Mouse (Mus musculus) heart, adult 8-10 months (tissue): ENCODE data around the gene Repin1. TPM values are rescaled to one million over a fixed set of nuclear protein-coding genes. Genes with fewer than 3 reads are reported as not detected.

ENCODE experiments used
- DNase-seq: peaks from one replicate; pipeline ENCODE4 v3.0.0; 2022; ENCODE audit warnings: low spot score
- total RNA-seq, 4 experiments: library from RNA; stranded (reverse); gene quantifications; 2 replicates each; pipeline ENCODE4 v1.2.4; 2022

The Repin1 gene
- 10 to 100 TPM; 35.5 to 40.9 (median 36.3) TPM for total RNA-seq

DNA sequence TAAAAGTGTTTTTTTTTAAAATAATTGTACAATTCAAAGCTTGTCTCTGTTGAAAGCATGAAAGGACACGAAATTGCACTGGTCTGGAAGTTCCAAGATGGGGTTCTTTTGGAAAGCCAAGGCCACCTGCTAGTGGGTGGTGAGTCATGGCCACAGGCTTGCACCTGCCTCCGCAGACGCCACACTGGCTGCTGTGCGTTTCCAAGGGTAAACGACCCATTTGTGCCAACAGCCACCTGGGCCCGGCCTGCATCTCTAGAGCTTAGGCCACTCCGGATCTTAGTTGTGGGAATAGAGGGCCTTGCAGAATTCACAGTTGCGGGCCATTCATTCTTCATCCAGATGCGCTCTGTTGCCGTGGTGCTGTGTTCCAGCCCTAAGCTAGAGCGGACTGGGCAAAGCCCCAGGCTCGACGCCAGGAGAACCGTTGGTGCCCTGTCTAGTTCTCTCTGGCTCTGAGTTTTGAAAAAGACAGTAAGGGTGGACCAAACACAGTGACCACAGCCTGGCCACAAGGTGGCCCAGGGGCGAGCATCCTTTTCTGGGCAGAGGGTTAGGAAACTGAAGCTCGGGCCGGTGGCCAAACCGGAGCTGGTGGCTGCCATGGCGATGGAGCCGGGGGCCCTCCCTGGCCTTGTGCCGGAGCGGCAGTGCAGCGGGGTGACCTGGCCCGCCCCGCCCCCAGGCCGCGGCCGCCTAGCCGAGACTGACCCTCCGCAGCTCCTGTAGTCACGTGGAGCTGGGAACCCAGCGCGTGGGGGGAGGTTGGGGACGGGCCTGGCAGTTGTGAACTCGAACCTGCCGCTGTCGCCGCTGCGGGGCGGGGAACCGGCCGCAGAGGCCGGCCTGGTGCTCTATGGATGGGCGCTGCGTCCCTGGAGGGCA, at the start of gene Repin1, which contains the start of gene Gm44965:
Repin1 (plus strand) TSS at position 726 of the 885 bp plus-strand sequence.
Gm44965 (plus strand) TSS at position 784 of the 885 bp plus-strand sequence.
- peak; percentile 93 for DNase-seq

DNA sequence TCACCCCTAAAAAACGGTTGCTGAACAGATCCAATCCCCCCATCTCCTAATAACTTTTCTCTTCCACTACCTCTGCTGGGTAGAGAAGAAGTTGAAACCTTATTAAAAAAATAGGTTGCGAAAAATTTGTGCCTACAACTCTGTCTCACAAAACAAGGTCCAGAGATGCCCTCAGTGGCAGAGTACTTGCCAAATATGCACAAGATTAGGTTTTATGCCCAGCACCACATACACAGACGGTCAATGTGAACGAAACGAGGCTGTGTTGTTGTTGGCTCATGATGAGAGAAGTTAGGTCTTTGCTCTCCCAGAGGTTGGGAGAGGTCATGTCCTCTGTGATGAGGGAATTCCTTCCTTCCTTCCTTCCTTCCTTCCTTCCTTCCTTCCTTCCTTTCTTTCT, 48.4 kb upstream of the Repin1 start:
- no peak for DNase-seq

DNA sequence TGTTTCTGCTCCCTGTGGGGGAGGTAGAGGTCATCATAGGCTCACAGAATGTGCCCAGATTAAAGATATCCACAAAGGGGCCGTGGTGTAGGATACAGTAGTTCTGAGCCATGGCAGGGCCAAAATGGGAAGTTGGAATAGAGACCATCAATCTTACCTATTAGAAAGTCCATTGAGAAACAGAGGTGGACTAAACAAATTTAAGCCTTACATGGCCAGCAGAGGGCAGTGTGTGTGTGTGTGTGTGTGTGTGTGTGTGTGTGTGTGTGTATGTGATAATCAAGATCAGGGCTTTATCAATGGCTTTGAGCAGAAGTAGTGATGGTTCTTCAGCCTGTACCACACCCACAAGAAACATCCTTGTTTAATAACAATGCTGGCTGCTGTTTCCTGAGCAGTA, 47.4 kb upstream of the Repin1 start:
- no peak for DNase-seq

DNA sequence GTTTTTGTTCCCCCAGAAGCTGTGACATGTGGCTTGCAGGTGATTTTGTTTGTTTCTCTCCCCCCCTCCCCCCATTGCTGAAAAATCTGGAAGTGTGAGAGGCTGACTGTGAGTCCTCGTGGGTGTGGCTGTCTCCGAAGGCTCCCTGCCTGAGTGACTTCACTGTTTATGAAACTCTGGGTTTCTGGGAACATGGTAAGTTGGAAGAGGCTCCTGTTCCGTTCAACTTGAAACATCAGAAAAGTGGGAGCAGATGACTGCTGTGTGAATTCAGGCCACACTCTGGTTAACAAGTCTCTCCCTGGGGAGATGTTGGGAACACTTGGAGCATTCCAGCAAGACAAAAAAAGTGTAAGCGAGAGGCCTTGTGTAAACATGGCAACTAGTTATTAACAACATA, 46.8 kb upstream of the Repin1 start:
- peak; percentile 52 for DNase-seq

DNA sequence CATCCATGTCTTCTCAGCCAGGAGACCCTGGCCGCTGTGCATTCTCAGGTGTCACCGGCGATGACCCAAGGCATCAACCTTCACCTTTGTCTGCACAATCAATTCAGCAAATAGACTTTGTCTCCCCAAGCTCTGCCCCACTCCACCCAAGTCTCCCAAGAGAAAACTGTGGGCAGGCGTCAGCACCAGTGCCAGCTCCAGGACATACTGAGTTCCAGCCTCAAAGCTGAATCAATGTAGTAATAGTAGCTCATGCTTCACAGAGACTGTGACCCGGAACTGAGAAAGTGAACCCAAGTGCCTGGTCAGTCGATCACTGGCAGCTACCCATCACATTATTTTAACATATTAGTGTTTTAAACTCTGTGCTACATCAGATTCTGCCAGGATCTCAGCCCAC, 45.4 kb upstream of the Repin1 start:
- no peak for DNase-seq

DNA sequence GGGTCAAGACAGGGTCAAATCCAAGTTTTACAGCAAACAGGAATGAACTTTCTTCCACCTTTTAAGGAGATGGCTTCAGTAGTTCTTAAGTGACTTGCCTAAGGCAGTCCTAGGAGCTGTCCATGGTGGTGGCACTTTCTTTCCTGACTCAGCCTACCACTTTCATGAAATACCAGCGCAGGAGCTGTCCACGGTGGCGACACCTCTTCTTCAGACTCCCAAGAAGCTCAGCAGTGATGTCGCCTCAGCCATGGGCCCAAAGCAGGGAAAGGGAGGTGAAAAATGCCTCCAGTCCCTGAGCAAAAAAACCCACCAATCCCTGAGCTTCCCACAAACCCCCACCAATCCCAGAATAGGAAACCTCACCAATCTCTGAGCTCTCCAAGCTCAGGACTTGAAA, 40.8 kb upstream of the Repin1 start:
- DNase-seq, result no peak

DNA sequence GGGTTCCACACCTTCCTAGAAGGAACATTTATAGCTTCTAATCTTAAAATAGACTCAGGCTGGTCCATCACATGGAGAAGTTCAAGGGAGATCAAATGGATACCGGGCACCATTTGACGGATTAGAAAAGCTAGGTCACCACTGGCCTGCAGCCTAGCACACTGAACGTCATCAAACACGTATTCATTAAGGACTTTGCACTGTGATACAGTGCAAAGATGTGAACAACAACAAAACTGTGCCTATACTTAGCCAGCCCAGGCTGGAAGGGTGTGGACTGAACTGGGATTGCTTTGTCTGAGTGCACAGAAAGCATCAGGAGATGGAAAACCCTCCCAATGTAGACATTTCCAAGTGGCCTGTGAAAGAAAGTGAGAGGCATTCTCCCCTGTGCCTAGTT, 39.9 kb upstream of the Repin1 start:
- no peak for DNase-seq

DNA sequence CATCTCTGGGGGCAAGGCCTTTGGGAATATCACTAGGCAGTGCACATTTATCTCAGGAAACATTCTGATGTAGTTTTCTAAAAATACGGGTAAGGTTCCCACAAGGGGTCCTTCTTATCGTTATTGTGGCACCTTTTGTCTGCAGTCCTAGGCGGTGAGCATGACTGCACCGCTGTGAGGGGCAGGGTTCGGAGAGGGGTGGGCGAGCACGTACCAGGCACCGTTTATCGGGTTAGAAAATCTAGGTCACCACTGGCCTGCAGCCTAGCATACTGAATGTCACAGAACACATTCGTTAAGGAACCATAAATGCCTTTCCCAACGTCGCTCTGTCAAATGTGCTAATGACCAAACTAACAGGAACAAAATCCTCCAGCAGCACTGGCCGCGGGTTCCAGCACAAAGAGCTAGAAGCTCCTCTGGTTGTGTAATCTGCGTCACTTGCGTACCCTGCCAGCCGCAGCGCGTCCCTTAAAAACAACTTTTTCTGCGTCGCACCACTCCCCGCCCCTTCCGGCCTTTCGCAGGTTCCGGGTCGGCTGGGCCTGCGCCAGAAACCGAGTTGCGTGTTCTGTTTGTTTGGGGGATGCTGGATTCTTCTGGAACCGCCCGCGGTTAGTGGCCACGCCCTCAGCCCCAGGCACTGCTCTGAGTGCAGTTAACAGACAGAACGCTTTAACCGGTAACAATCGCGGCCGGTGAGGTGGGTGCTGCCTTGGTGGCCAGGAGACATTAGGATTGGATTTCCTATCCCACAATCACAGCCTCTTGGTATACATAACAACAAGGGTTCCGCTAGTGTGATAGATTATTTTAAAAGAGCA, 39.2 kb upstream of the Repin1 start, which contains the start of gene Lrrc61:
Lrrc61 (plus strand) TSS at position 517 of the 824 bp plus-strand sequence.
- DNase-seq, result peak; percentile 99

DNA sequence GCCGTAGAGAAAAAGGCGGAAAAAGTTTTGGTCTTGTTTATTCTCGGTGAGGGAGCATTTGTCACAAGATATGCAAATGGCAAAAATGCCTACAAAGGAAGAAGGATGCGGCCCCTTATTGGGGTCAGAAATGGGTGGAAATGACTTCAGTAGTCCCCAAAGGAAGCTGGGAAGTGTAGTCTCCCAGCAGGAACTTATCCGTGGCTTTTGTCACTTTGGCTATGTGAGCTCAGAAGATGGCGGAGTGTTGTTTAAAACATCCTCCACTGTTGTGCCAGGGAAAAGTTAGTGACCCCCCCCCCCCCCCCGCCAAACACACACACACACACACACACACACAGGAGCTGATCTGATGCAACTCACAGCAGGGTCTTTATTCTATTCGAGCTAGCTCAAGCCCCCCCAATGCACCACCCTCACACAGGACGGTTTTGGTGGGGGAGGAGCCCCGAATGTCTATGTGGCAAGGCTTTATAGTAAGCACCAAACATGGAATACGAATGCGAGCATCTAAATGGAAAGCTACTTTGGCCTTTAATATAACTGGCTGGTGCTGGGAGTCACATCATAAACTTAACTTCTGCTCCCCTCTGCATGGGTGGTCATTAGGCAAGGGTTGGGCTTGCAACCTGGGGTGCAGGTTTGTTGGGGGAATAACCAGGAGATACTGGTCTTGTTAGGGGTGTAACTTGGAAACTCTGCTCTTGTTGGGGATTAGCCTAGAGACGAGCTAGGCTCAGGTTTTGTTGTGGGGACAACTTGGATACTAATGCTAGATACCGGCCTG, 38.4 kb upstream of the Repin1 start:
- DNase-seq, result peak; percentile 83

DNA sequence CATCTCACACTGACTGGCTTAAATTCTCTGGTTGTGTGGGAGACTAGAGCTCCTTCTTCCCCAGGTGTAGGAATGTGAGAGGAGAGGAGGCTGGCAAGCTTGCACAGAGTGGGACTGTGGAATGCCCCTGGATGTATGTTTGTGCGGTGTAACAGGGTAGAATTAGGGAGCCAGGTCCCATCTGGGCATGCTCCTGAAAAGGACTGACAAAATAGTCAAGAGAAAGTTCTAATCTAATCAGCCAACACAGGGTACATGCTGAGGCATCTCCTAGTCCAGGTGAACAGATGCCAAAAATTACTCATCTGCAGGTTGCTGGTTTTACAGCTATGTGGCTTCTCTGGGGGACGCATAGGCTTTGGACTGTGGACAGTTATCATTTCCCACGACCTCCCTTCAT, 37.7 kb upstream of the Repin1 start:
- DNase-seq, result no peak

DNA sequence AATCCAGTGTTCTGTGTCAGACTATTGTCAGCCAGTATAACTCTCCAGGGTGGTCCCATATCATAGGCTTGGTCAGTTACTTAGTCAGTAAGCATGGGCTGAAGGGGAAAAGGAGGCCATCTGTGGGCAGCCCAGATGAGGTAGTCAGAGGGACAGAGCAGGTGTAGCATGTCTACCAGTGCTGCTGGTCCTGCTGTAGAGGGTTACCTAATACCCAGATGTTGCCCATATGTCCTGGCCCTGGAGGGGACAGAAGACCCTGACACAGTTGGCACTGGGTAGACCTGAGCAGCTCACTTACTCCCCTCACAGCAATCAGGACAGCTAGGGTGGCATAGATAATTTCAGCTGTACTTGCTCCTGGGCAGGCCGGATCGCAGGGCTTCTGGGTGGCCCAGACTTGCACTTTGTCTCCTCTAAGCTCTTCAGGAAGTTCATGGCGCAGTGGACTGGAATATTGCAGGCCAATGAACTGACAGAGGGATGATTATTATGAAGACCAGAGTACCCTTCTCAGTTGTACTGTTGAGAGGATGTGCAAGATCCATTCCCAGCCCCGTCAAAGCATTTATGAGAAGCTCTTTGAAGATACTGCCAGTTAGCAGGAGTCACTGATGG, 27.9 kb upstream of the Repin1 start:
- DNase-seq, result no peak

DNA sequence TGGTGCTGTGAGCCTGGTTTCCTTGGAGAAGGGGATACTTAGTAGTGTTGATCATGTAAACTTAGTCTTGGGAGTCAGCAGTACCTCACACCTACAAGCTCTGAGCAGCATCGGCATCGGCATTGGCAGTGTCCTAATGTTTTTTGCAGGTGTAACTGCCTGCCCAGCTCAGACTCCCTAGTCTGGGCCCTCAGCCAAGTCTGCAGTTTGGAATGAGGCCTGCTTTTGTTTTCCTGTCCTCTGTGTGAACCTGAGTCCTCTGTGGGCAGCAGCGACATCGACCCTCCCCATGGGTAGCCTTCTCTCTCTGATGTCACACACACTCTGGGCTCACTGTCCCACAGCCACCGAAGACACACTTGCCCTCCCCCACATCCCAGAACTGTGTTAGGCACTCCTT, 27.4 kb upstream of the Repin1 start:
- DNase-seq, result peak; percentile 84

DNA sequence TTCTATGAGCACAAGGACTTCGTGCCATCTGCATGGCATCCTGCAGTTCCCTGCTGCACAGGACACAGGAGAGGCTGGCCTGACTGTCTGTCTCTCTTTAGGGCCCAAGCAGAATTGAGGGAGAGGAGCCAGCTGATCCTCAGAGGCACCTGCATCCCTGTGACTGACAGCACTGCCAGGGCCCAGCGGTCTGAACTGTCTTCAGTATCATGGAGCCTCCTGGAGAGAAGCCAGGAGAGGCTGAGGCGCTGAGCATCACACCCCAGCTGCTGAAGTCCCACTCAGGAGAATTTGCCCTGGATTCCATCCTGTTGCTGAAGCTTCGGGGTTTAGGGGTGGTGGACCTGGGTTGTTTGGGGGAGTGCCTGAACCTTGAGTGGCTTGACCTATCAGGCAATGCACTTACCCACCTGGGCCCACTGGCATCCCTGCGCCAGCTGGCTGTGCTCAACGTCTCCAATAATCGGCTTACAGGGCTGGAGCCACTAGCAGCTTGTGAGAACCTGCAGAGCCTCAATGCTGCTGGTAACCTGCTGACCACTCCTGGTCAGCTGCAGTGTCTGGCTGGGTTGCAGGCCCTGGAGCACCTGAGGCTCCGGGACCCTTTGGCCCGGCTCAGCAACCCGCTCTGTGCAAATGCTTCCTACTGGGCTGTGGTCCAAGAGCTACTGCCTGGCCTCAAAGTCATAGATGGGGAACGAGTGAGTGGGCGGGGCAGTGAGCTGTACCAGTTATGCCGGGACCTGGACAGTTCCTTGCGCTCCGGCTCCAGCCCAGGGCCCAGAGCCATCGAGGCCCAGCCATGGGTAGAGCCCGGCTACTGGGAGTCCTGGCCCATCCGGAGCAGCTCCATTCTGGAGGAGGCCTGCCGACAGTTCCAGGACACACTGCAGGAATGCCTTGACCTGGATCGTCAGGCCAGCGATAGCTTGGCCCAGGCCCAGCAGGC, 25.4 kb upstream of the Repin1 start:
- DNase-seq, result peak; percentile 43

DNA sequence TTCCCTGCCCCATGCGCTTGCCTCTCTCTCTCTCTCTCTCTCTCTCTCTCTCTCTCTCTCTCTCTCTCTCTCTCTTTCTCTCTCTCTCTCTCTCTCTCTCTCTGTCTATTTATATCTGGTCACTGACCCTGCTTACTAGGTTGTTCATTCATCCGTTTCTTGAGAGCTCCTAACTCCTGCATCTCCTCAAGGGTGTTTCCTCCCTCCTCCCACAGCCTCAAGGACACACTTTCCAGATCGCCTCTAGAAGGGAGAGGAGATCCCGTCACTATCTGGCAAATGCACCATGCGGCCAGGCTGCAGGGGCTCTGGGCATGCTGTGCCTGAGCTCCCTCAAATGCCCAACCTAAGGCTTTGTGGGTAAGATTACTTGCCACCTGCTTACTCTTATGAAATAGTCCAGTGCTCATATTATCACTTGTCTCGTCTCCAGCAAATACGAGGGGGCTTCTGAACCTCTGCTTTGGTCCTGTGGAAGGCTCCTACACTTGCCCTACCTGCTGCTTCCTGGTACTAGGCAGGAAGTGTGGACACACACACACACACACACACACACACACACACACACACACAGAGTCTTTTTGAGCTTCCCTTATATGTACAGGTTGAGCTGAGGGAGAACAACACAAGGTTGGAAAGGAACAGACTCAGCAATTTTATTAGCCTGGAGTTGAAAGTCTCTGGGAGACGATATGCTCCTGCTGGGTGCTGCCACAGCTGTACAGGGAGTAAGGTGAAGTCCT, 24.4 kb upstream of the Repin1 start:
- DNase-seq, result no peak

DNA sequence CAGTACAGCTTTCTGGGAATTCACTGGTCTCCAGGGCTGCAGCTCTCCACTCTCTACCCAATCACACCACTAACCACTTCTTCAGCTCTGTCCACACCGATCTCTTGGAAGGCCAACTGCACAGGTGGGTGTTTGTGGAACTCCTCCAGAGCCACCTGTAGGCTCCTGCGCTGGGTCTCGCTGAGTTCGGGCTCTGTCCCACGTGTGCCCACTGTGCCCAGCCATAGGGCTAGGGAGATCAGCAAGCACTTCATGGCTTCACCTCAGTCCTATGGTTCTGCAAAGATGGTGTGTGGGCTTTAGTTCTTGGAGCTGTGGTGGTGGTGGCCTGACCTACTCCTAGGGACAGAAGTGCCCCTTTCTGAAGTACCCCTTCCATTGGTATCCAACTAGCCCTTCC, 21.7 kb upstream of the Repin1 start:
- no peak for DNase-seq

DNA sequence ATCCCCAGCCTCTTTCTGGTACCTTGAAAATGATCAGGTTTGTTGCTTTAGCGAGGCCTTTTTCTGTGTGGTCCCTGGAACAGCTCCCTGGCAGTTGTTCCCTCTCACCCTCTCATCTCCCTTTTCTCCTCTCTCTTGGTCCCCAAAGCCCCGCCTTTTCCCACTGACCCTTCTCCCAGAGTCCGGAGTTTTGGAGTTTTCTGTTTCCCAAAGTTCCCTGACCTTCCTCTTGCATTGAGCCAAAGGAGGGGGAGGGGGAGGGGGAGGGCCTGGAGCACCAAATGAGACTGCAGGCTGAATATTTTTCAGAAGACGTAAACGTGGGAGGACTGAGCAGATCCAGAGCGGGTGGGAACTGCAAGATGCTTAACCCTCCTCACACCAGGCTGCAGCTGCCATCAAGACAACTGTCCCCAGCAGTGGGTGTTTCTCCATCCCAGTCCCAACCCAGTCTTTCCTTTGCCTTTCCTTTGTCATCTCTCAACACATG, 21.1 kb upstream of the Repin1 start, which contains the start of gene Rarres2:
Rarres2 (minus strand) TSS at position 218 of the 490 bp plus-strand sequence.
- DNase-seq, result peak; percentile 74

DNA sequence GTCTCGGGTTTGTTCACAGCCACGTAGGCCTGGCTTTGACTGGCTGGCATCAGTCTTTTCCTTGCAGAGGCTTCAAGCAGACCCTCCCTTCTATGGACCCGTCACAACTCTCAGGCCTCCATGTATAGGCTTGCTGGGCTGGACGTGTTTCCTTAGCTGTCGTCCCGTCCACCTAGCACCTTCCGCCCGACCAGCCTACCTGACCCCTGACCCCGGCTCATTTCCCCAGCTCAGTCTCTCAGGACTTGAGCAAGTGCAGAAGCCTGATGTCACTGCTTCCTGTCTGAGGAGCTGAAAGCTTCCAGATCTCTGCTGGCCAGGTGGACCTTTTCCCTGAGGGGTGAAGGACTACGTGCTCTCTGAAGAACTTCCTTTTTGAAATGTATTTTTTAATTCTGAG, 20.4 kb upstream of the Repin1 start:
- peak; percentile 53 for DNase-seq

DNA sequence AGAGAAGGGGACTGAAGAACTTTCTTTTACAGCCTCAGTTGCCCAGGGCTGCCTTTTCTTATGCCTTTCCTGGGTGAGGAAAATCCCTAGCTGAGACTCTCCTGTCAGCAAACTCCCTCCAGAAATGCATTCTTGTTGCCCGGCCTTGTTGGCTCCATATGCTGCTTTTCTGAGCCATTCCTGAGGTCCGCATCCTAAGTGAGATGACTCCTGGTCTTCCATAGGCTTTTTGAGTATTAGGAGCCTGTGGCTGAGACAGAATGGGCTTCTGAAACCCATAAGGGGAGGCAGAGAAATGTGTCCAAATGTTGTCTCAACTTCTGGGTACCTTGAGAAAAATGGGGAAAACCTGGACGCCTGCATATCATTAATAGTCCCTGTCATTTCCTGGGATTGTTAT, 19.7 kb upstream of the Repin1 start:
- DNase-seq, result no peak

DNA sequence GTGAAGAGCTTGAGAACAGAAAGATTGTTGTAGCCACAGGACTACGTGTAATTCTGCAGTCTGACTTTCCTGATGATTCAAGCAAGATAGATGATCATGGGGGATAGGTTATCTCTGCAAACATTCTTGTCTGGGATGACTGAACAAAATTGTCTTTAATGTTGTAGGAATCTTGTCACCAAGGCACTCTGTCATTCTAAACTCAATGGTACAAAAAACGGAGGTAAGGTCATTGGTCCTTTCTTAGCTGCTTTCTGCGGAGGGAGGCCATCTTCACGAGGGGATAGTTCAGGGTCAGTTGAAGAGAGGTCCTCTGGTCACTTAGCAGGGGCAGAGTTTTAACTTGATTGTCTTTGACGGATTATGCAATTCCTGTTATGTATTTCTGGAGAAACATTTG, 14.9 kb upstream of the Repin1 start:
- no peak for DNase-seq
